ENCODE assay signal across 21 mouse cellular contexts in genomic region chr2:124430708-124431107, GRCm38 (mm10).
DNase-seq lines count a peak whose midpoint lies in the region; ATAC-seq and TF ChIP-seq lines count a peak whose summit lies in the region.
"Had no signal": no experiment of that assay in that cellular context is flagged by ENCODE, and none has a peak within 500 bp of the region (broad histone marks: within the 10 kb centered on the region; RNA-seq: fewer than 3 reads in every experiment).

No protein-coding gene starts in this region.

- H3K4me1 ChIP-seq in embryonic fibroblast, embryonic 13.5 days (ENCODE audit: control insufficient read depth, insufficient read depth, low read length): no peaks in the 10 kb centered on the region

- no peak for TF ChIP-seq CTCF in embryonic fibroblast, embryonic 13.5 days (IDR thresholded peaks at IDR 0.05; ENCODE audit: borderline replicate concordance, insufficient read depth, low read length)

- peak; percentile 75 for ATAC-seq in frontal cortex, adult (ENCODE audit: low TSS enrichment)
- ATAC-seq: activated CD4-positive, CD25-positive, alpha-beta regulatory T cell, adult 4 months; CD4-positive, CD25-positive, alpha-beta regulatory T cell, adult 4 months; Patski had no signal

- H3K27ac ChIP-seq in embryonic fibroblast, embryonic 13.5 days (ENCODE audit: insufficient read depth, low read length): peak overlapping the region; percentile 18; the same call in 1 of the 2 replicates

- DNase-seq in frontal cortex, postnatal 10 days (ENCODE audit: low spot score in 2 of 2): no peak
- peak; percentile 8 for DNase-seq in right cerebral cortex, adult 18-20 months
- DNase-seq in right cerebral cortex, adult 2 months (ENCODE audit: low spot score in 2 of 2): no peak
- DNase-seq in brain, adult 2 months (ENCODE audit: low read depth, low spot score): peak; percentile 61
- no peak for DNase-seq in layer of hippocampus, postnatal 36 days
- DNase-seq in lung, postnatal 25 days (ENCODE audit: low spot score): no peak
- DNase-seq: adrenal gland, adult 2 months; adrenal gland, adult 8-10 months; adrenal gland, postnatal 10 days; adrenal gland, postnatal 14 days; adrenal gland, postnatal 25 days; adrenal gland, postnatal 36 days; B cell, adult 2 months; cerebellum, adult 11 months; cerebellum, adult 11-12 months; cerebellum, adult 18-20 months had no signal

- H3K4me3 ChIP-seq in embryonic fibroblast, embryonic 13.5 days (ENCODE audit: insufficient read depth, low read length): no peak overlapping the region

- TF ChIP-seq POLR2A in embryonic fibroblast, embryonic 13.5 days (IDR thresholded peaks at IDR 0.05; ENCODE audit: low read depth, low read length): no peak

Comparison
In these comparisons a context has a peak if more than half of its experiments do, and no peak if none do; other contexts are left out.
1. DNase-seq: peak in right cerebral cortex, adult 18-20 months (single experiment) and brain, adult 2 months (single experiment); none in frontal cortex, postnatal 10 days (0 of 2), right cerebral cortex, adult 2 months (0 of 2), layer of hippocampus, postnatal 36 days (0 of 2) and lung, postnatal 25 days (single experiment).